Mouse (Mus musculus) myocyte (in vitro differentiated cells): ENCODE results near the gene Axin1.

Experiments
- MAX ChIP-seq: IDR thresholded peaks from one replicate; pipeline ENCODE4 v1.6.1; 2011; ENCODE audit warnings: low read depth, mild to moderate bottlenecking, control low read depth
- MYOD1 ChIP-seq, 3 experiments: IDR thresholded peaks; one replicate each; pipeline ENCODE4 v1.6.1; 2011; ENCODE audit warnings: control low read depth in 2 of 3, low read depth in 2 of 3, mild to moderate bottlenecking in 2 of 3, moderate library complexity in 1 of 3; ENCODE audit not compliant: insufficient read length in 2 of 3, control insufficient read depth in 1 of 3
- POLR2A ChIP-seq: IDR thresholded peaks from one replicate; pipeline ENCODE4 v1.6.1; 2011; ENCODE audit warnings: low read depth, mild to moderate bottlenecking, control low read depth, moderate library complexity; ENCODE audit not compliant: insufficient read length
- POLR2AphosphoS2 ChIP-seq: IDR thresholded peaks from one replicate; pipeline ENCODE4 v1.6.1; 2011; ENCODE audit warnings: low read depth, control low read depth; ENCODE audit not compliant: insufficient read length
- TCF12 ChIP-seq: IDR thresholded peaks from one replicate; pipeline ENCODE4 v1.6.1; 2011; ENCODE audit warnings: mild to moderate bottlenecking, control low read depth; ENCODE audit not compliant: poor library complexity, insufficient read depth, severe bottlenecking
- USF1 ChIP-seq: IDR thresholded peaks from one replicate; pipeline ENCODE4 v1.6.1; 2011; ENCODE audit warnings: low read depth, mild to moderate bottlenecking, control low read depth, moderate library complexity

- TF ChIP-seq POLR2AphosphoS2 (no peak), USF1 (no peak), POLR2A (no peak), TCF12 (no peak), MAX (no peak), MYOD1 (IDR thresholded peaks at IDR 0.05; ENCODE audit: control insufficient read depth in 1 of 3, insufficient read length in 2 of 3, low read depth in 2 of 3) (no peak)
Observed at GRCm38 (mm10) chr17:26192481-26193190, 54.1 kb downstream of the Axin1 start.
